Mouse (Mus musculus): ENCODE measurements around the gene Mpp2.
A peak's percentile ranks its signal among the peaks of the same experiment; 100 is the strongest.

DNA sequence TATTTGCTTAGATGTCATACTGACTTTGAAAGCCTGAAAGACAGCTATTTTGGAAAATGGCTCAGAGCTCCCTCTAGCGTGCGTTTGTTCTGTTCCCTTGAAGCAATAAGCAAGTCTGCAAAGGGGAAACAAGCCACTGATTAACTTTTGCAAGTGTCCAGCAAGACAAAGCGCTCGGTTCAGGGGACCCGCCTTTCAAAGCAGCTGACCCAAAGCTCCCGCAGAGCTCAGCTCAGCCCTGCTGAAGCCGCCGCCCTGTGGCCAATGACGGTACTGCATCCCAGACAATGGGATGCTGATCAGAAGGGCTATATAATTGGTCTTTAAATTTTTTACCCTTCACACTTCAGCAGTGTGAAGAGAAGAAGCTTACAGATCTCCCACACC lies 48.2 kb downstream of the Mpp2 start:
- TF ChIP-seq POLR2A (IDR thresholded peaks at IDR 0.05; ENCODE audit: borderline replicate concordance, low read depth, low read length) (no peak), CTCF (IDR thresholded peaks at IDR 0.05; ENCODE audit: low read depth, low read length) (peak; percentile 66)
